Mouse (Mus musculus): ENCODE data around the gene Jarid2.

DNA sequence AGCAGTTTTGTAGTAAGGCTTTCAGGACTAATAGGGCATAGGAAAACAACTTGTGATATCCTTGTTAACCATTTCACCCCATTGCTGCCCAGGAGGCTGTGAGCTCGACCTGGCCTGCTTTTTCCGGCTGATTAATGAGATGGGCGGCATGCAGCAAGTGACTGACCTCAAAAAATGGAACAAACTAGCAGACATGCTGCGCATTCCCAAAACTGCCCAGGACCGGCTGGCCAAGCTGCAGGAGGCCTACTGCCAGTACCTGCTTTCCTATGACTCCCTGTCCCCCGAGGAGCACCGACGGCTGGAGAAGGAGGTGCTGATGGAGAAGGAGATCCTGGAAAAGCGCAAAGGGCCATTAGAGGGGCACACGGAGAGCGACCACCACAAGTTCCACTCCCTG is 176.9 kb downstream of the Jarid2 start:
- TF ChIP-seq CTCF (conservative IDR thresholded peaks at IDR 0.05; ENCODE audit: insufficient read depth, insufficient read length, low read depth, low read length) (no peak), POLR2A (IDR thresholded peaks at IDR 0.05; ENCODE audit: low read depth, low read length) (no peak)
